Mouse (Mus musculus) heart, adult 11 months (tissue): ENCODE measurements at regions not wholly inside any gene's neighbourhood (a gene's known extent, or its start where the extent isn't known, plus 50 kb on each side); places are given as distances from the start of the nearest gene placed in this dataset.

ENCODE experiments used
- DNase-seq: peaks from one replicate; pipeline ENCODE4 v3.0.0; 2022

GRCm38 (mm10) chr16:29968743-29969142, 95.4 kb upstream of the Hes1 start:
- peak; percentile 81 for DNase-seq

- DNase-seq: no peak
Measured at GRCm38 (mm10) chr16:29972741-29973141, 91.4 kb upstream of the Hes1 start.

DNA sequence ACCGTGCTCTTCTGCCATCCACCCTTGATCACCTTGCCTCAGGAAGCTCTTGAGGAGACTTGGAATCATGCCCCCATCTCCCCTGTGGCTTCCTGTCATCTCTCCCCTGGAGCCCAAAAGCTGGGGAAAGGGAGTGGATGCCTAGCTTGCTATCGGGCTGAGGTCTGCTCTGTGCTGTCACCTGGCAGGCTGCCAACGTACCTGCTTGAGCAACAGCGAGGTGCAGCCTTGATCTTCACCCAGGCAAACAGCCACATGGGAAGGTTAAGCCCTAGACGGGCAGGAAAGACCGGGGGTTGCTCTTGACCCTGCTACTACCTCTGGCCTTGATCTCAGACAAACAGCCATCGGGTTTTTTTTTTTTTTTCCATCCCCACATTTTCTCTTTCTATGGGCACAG, 90.9 kb upstream of the Hes1 start:
- DNase-seq: no peak

DNA sequence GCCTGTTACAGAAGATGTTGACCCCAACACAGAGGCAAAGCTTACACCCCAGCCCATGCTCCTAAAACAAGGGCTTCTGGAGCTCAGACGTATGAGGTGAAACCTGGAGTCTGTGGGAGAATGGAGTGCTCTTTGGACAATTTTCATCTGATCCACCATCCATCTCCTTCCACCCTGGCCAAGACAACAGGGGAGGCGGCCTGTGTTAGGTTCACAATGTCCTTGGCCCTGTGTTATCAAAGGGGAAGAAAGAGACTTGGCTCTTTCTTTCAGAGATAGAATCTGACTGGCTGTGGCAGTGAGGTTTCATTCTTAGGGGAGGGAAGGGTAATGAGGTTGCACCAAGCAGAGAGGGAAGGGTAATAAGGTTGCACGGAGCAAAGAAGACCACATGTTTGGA, 88.4 kb upstream of the Hes1 start:
- DNase-seq: peak; percentile 94

DNA sequence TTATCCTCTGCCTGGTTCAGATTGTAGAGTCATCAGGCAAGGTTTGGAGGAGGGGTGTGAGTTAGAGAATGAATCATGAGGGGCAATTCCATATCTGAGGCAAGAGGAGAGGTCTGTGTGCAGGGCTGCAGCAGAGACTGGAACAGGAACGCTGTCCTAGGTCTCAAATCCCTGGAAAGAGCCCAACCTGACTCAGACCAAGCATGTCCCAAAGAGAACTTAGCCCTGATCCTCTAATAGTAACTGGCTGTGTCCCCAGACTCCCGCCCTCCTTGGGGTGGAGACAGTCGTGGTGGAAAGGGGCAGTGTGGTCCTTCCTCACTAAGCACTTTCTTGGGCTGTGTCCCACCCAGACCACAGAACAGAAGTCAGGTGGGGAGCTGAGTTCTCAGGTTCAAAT, 87.2 kb upstream of the Hes1 start:
- DNase-seq: no peak

DNA sequence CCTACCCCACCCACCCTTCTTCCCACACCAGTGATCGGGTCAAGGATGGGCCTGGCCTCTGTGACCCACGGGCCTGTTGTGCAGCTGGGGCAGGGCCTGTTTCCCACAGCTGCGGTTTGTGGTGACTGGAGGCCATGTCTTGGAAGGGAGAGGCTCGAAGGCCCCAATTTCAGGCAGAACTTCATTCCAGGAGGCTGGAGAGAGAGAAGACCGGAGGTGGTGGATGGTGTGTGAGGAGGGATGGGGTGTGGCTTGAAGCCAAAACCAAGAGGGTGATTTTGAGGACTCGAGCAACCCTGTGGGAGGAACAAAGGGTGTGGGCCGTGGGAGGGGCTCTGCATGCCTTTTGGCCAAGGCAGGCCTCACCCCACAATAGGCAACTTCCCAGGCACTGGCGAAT, 86.5 kb upstream of the Hes1 start:
- peak; percentile 90 for DNase-seq

GRCm38 (mm10) chr16:29979066-29979465, 85.1 kb upstream of the Hes1 start:
- DNase-seq: no peak

- DNase-seq: no peak
Measured at GRCm38 (mm10) chr16:29981543-29981942, 82.6 kb upstream of the Hes1 start.

GRCm38 (mm10) chr16:29982224-29982785, 81.9 kb upstream of the Hes1 start:
- no peak for DNase-seq

- no peak for DNase-seq
Measured at GRCm38 (mm10) chr16:29983161-29983560, 81.0 kb upstream of the Hes1 start.

- no peak for DNase-seq
Measured at GRCm38 (mm10) chr16:29985126-29985931, 78.9 kb upstream of the Hes1 start.

GRCm38 (mm10) chr16:29987595-29987994, 76.6 kb upstream of the Hes1 start:
- DNase-seq: no peak

DNA sequence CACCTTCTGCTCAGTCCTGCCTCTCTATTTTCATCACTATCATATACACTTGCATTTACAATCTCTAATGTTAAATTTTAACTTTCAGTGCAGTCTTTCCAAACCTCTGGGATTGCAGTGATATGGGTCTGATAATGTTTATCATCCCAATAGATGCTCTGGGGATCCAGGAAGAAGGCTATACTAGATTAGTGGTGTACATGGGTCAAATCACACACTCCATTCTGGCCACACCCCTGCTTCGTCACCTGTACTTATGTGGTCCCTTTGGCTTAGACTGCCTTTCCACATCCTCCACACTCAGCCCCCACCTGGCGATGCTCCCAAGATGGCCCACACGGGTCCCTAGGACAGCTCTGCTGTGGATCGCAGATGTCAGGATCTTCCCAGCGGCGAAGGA, 76.2 kb upstream of the Hes1 start:
- DNase-seq: no peak

- DNase-seq: no peak
Measured at GRCm38 (mm10) chr16:29989308-29989707, 74.9 kb upstream of the Hes1 start.

- DNase-seq: no peak
Measured at GRCm38 (mm10) chr16:29990393-29990792, 73.8 kb upstream of the Hes1 start.

DNA sequence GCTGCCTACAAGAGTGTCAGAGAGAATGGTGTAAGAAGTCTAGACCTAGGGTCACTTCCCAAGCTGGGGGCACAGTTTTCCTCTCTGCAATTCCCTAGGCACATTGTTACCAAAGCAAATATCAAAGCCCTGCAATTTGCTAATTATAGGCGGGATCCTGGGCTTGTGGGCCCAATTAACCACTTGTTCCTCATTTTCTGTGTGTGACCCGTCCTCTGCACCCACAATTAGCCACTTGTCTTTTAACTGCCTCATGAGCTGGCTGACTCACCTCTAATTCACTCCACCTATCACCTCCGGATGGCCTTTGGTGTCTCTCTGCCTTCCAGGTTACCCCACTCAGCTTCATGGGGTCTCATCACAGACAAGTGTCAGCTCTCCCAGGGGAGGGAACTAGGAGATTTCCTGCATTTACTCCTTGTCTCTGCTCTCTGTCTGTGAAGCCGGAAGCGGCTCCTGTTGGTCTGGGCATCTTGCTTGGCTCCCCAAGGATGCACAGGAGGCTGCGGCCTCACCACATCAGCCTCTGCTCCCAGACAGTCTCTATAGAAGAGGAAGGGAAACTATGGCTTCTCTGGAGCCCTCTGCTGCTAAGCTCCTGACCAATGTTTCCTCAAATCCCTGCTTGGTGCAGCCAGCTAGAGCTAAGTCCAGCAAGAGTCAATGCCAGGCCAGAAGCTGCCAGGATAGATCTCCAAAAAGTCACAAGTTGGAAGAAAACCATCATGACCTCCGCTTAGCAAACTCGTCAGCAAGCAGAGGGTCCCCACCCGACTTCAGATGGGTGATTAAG, 73.2 kb upstream of the Hes1 start:
- DNase-seq: peak; percentile 89

GRCm38 (mm10) chr16:29991876-29992380, 72.3 kb upstream of the Hes1 start:
- no peak for DNase-seq

- peak; percentile 96 for DNase-seq
Measured at GRCm38 (mm10) chr16:29993111-29993510, 71.1 kb upstream of the Hes1 start.

GRCm38 (mm10) chr16:29993535-29993934, 70.6 kb upstream of the Hes1 start:
- no peak for DNase-seq

GRCm38 (mm10) chr16:29996139-29997069, 67.8 kb upstream of the Hes1 start:
- peak; percentile 97 for DNase-seq

DNA sequence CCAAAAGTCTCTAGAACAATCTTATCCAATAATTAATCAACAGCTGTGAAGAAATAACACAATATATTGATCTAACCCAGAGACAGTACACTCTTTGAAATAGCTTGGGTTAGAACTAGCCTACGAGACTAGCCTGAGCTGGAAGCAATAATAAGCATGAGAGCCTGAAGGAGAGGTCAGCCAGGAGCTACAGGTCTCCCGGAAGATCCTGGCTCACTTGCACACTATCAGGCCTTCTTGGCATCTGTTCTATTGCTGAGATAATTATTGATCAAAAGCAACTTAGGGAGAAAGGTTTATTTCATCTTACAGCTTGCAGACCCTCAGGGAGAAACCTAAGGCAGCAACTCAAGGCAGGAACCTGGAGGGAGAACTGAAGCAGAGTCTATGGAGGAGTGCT, 64.0 kb upstream of the Hes1 start:
- DNase-seq: no peak

DNA sequence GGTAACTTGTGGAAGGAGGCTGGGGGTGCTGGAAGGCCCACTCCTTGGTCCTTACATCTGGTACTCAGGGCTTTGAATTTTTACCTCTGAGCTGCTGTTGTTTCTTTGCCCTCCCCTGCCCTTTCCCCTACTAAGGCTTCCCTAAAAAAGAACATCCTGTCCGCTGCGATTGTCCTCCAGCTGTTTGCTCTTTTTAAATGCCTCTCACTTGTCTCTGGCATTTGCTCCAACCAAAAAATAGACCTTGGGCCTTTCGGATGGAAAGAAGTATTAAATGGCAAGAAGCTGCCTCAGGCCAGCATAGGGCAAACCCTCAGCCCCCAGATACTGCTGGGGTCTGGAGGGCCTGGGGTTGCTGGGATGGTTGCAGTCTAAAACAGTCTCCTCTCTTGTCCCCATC, 59.1 kb upstream of the Hes1 start:
- DNase-seq: peak; percentile 91

DNA sequence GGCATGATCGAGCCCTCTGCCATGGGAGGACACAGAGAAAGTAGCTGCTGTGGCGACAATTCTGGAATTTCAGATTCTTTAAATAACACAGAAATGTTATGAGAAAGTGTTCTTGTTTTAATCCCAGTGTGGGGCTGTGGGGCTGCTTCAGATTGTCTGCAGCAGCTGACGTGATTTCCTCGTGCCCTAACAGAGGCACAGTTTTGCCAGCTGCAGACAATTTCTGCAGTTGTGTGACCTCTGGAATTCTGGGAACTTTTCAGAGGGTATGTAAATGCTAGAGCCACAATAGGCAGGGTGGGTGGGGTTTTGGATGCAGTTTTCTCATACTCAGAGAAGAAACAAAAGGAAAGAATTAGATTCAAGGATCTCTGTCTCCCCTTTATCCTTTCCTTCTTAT, 57.4 kb upstream of the Hes1 start:
- DNase-seq: no peak
